Mouse (Mus musculus) ZHBTc4 (cell line): ENCODE data around the gene Gm10681.
"Not testable (repeated sequence)": the region's sequence is repeated elsewhere in the genome, so short reads cannot be mapped to it uniquely, and the experiment has no call there.

Source experiments
- DNase-seq: peaks from one replicate; pipeline ENCODE4 v3.0.0-alpha.2; 2011; ENCODE audit warnings: low read depth, low spot score

Gene Gm10681

GRCm38 (mm10) chr3:98510414-98510813, 78.2 kb downstream of the Gm10681 start, which contains the start of gene Hsd3b4:
Gene Hsd3b4, minus strand, starts transcription at chr3:98510514.
- DNase-seq = not testable (repeated sequence)

- not testable (repeated sequence) for DNase-seq
Measured at GRCm38 (mm10) chr3:98507229-98507628, 81.4 kb downstream of the Gm10681 start.
